Mouse (Mus musculus) embryonic facial prominence, embryonic 14.5 days (tissue): Measurements from ENCODE around the gene Snx14. TPM values are rescaled to one million over a fixed set of nuclear protein-coding genes. Genes with fewer than 3 reads are reported as not detected.

ENCODE experiments used
- ATAC-seq: fragments of 200-750 bp; cut with Nextera tagmentation; 2 replicates; pipeline ENCODE4 v1.8.0; 2017; ENCODE audit warnings: low read depth, moderate number of reproducible peaks, moderate TSS enrichment
- DNase-seq: peaks from one replicate; pipeline ENCODE4 v3.0.0-alpha.2; 2015; ENCODE audit warnings: low spot score
- H3K27ac ChIP-seq: fragments of 300-500 bp; sonication (generic); replicated peaks from 2 replicates; pipeline ENCODE4 v1.5.1; 2014; ENCODE audit warnings: low read depth, mild to moderate bottlenecking, low read length, moderate library complexity
- H3K27me3 ChIP-seq: fragments of 300-500 bp; sonication (generic); replicated peaks from 2 replicates; pipeline ENCODE4 v1.6.1; 2014; ENCODE audit warnings: low read length; ENCODE audit not compliant: control insufficient read depth, insufficient read depth
- H3K36me3 ChIP-seq: fragments of 300-500 bp; sonication (generic); 2 replicates; pipeline ENCODE4 v1.6.1; 2014; ENCODE audit warnings: low read length, mixed read lengths; ENCODE audit not compliant: control insufficient read depth, insufficient read depth
- H3K4me1 ChIP-seq: fragments of 300-500 bp; sonication (generic); 2 replicates; pipeline ENCODE4 v1.6.1; 2014; ENCODE audit warnings: antibody characterized with exemption, low read length; ENCODE audit not compliant: control insufficient read depth, insufficient read depth
- H3K4me2 ChIP-seq: fragments of 300-500 bp; sonication (generic); 2 replicates; pipeline ENCODE4 v1.6.1; 2014; ENCODE audit warnings: low read depth, mild to moderate bottlenecking, low read length, moderate library complexity, mixed read lengths
- H3K4me3 ChIP-seq: fragments of 300-500 bp; sonication (generic); 2 replicates; pipeline ENCODE4 v1.5.1; 2014; ENCODE audit warnings: low read depth, mild to moderate bottlenecking, low read length
- H3K9ac ChIP-seq: fragments of 300-500 bp; sonication (generic); 2 replicates; pipeline ENCODE4 v1.6.1; 2014; ENCODE audit warnings: low read depth, mild to moderate bottlenecking, low read length, moderate library complexity, mixed read lengths
- H3K9me3 ChIP-seq: fragments of 300-500 bp; sonication (generic); 2 replicates; pipeline ENCODE4 v1.6.1; 2016; ENCODE audit warnings: low read length; ENCODE audit not compliant: control insufficient read depth
- WGBS: fragments of 180-500 bp; shearing (Covaris S2); extraction: QIAGEN DNeasy Blood & Tissue Kit; methylation state at CpG from one replicate; pipeline ENCODE4 v1.1.7; 2014; 5-methylcytosine and 5-hydroxymethylcytosine counted together
- polyA plus RNA-seq: library from polyadenylated mRNA; unstranded; fragments of >200 nt; fragmentation: Nextera tagmentation; extraction: Ambion mirVana; gene quantifications from 2 replicates; pipeline ENCODE4 v1.2.1, GENCODE M21; 2014

Snx14 gene
- polyA plus RNA-seq, 1 experiment from 2014 or later = 25.1 TPM

- H3K9ac ChIP-seq = no peak overlapping the region
- H3K27me3 ChIP-seq = no peaks in the 10 kb centered on the region
- DNase-seq = no peak
- 66% methylated on average over 5 of the region's 5 CpGs for WGBS
- H3K36me3 ChIP-seq = peaks cover 26% of the 10 kb centered on the region
- ATAC-seq = no peak
- H3K27ac ChIP-seq = no peak overlapping the region
- no peaks in the 10 kb centered on the region for H3K9me3 ChIP-seq
- H3K4me2 ChIP-seq = no peak overlapping the region
- no peak overlapping the region for H3K4me3 ChIP-seq
- no peaks in the 10 kb centered on the region; the same call in 1 of the 2 replicates for H3K4me1 ChIP-seq
These were observed 61.3 kb downstream of the Snx14 start for GRCm38 (mm10) chr9:88377483-88377882.

DNA sequence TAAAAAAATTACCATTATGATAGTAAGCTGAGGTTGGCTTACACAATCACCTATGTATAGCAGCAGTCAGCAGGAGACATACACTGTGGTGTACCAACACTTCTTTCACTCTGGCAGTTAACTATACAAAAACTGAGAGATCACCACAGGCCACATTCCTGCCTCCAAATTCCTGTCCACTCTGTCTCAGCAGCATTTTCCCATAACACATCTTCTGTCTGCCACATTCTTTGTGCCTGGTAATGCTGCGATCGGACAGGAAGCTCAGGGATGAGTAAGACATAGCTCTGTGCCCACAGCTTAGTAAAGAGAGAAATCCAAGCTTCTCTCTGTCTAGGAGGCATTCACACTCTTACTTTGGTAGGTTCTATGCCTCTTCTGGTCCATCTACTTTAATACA lies 65.8 kb downstream of the Snx14 start:
- no peak overlapping the region for H3K27ac ChIP-seq
- no peaks in the 10 kb centered on the region for H3K27me3 ChIP-seq
- H3K36me3 ChIP-seq = no peaks in the 10 kb centered on the region
- H3K9me3 ChIP-seq = no peaks in the 10 kb centered on the region
- DNase-seq (no peak), ATAC-seq (no peak)
- no peaks in the 10 kb centered on the region; the same call in 1 of the 2 replicates for H3K4me1 ChIP-seq
- H3K9ac ChIP-seq = no peak overlapping the region
- H3K4me3 ChIP-seq = no peak overlapping the region
- 84% methylated on average over 2 of the region's 2 CpGs for WGBS
- no peak overlapping the region for H3K4me2 ChIP-seq

DNA sequence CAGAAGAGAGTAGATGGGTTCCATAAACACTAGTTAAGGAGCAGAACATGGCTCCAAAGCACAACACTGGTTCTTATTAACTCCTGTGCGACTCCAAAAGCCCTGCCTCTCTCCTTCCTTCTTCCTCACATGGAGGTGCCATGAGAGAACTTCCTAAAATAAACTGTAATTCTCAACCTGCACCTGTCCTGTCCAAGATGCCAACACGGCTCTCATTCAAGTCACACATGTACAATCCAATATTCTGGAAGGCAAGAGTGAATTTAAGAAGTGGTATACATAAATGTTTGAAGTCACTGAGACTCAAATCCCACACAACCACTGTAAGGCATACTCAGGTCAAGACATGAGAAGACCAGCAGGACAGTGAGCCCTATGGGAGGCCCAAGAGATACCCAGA lies 67.6 kb downstream of the Snx14 start:
- H3K4me3 ChIP-seq = no peak overlapping the region
- H3K9ac ChIP-seq = no peak overlapping the region
- no peaks in the 10 kb centered on the region for H3K27me3 ChIP-seq
- H3K9me3 ChIP-seq = no peaks in the 10 kb centered on the region
- H3K4me2 ChIP-seq = no peak overlapping the region
- DNase-seq (no peak), ATAC-seq (no peak)
- 82% methylated on average over 2 of the region's 2 CpGs for WGBS
- H3K4me1 ChIP-seq = no peaks in the 10 kb centered on the region; the same call in 1 of the 2 replicates
- H3K36me3 ChIP-seq = 0 out of 2 replicates have a peak, but pooled peaks cover 2% of the 10 kb centered on the region
- no peak overlapping the region for H3K27ac ChIP-seq

GRCm38 (mm10) chr9:88369666-88370065 lies 69.1 kb downstream of the Snx14 start:
- DNase-seq (no peak), ATAC-seq (no peak)
- 0 out of 2 replicates have a peak, but pooled peaks cover 2% of the 10 kb centered on the region for H3K36me3 ChIP-seq
- 93% methylated on average over 2 of the region's 2 CpGs for WGBS
- H3K9me3 ChIP-seq = no peaks in the 10 kb centered on the region
- H3K27me3 ChIP-seq = no peaks in the 10 kb centered on the region
- no peak overlapping the region for H3K4me3 ChIP-seq
- no peak overlapping the region for H3K27ac ChIP-seq
- H3K4me2 ChIP-seq = no peak overlapping the region
- no peaks in the 10 kb centered on the region; the same call in 1 of the 2 replicates for H3K4me1 ChIP-seq
- no peak overlapping the region for H3K9ac ChIP-seq

DNA sequence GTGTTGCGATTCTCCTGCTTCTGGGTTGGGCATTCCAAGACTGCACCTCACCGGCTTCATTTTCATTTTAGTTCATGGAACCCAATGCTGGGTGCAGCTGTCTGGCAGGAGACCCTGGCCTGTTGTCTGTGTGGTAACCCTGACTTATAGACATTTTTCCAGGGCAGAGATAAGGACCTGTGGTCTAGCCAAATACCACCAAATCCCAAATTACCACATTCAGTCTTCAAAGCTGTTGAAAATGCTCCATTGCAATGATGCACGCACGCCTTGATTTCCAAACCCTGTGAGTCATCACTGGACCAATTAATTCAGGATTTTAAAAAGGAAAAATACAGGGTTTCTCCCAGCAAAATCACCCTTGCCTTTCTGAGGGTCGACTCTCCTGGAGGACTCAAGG lies 70.3 kb downstream of the Snx14 start:
- no peaks in the 10 kb centered on the region; the same call in 1 of the 2 replicates for H3K4me1 ChIP-seq
- H3K36me3 ChIP-seq = 0 out of 2 replicates have a peak, but pooled peaks cover 2% of the 10 kb centered on the region
- WGBS = 92% methylated on average over 5 of the region's 5 CpGs
- DNase-seq (no peak), ATAC-seq (no peak)
- H3K27me3 ChIP-seq = no peaks in the 10 kb centered on the region
- H3K9me3 ChIP-seq = no peaks in the 10 kb centered on the region
- no peak overlapping the region for H3K4me3 ChIP-seq
- H3K27ac ChIP-seq = no peak overlapping the region
- H3K9ac ChIP-seq = no peak overlapping the region
- no peak overlapping the region for H3K4me2 ChIP-seq

DNA sequence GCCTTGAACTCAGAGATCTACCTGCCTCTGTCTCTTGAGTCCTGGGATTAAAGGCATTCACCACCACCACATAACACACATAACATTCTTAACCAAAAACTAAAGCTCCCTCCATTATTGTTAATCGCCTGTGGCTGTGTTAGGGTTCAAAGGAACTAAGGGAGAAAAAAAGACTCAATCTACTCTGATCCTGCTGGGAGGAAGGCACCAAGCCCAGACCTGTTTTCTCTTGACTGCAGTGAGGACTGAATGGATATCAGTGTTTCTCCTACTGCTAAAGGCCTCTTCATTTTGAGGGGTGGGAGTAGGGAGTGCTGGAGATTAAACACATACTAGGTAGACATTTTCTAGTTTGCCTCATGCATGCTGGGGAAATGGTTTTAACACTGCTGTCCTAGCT lies 71.0 kb downstream of the Snx14 start:
- Histone ChIP-seq H3K4me2 (no peak overlapping the region), H3K9me3 (no peaks in the 10 kb centered on the region), H3K4me3 (no peak overlapping the region), H3K27ac (no peak overlapping the region), H3K36me3 (0 out of 2 replicates have a peak, but pooled peaks cover 2% of the 10 kb centered on the region), H3K27me3 (no peaks in the 10 kb centered on the region), H3K9ac (no peak overlapping the region), H3K4me1 (no peaks in the 10 kb centered on the region)
- WGBS = 60% methylated on average over 1 of the region's 1 CpGs
- DNase-seq (no peak), ATAC-seq (no peak)

- DNase-seq = no peak
- H3K4me2 ChIP-seq = no peak overlapping the region
- 0 out of 2 replicates have a peak, but pooled peaks cover 2% of the 10 kb centered on the region for H3K36me3 ChIP-seq
- H3K9ac ChIP-seq = no peak overlapping the region
- H3K27ac ChIP-seq = no peak overlapping the region
- WGBS = 77% methylated on average over 5 of the region's 5 CpGs
- H3K4me1 ChIP-seq = no peaks in the 10 kb centered on the region
- ATAC-seq = no peak
- H3K9me3 ChIP-seq = no peaks in the 10 kb centered on the region
- H3K27me3 ChIP-seq = no peaks in the 10 kb centered on the region
- no peak overlapping the region for H3K4me3 ChIP-seq
These were observed 71.4 kb downstream of the Snx14 start for GRCm38 (mm10) chr9:88367322-88367721.

GRCm38 (mm10) chr9:88366819-88367218 lies 71.9 kb downstream of the Snx14 start:
- Histone ChIP-seq H3K4me2 (no peak overlapping the region), H3K9ac (no peak overlapping the region), H3K27me3 (no peaks in the 10 kb centered on the region), H3K4me3 (no peak overlapping the region), H3K4me1 (no peaks in the 10 kb centered on the region), H3K27ac (no peak overlapping the region), H3K36me3 (0 out of 2 replicates have a peak, but pooled peaks cover 2% of the 10 kb centered on the region), H3K9me3 (no peaks in the 10 kb centered on the region)
- 90% methylated on average over 4 of the region's 4 CpGs for WGBS
- no peak for DNase-seq
- ATAC-seq = no peak

DNA sequence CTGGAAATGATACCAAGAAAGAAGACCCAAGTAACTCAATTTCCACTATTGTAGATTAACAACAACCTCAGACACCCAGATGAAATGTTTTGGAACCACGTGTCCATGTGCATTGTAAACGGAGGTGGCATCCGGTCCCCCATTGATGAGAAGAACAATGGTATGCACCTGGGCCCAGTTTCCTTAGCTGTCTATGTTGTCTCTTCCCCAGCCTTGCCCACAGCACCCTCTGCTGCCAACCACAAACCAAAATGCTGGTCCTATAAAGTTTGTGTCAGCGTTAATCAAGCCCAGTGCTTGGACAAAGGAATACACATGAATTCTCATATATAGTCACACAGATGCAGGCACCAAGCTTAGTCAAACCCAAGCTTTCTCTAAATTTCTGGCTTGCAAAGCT lies 72.5 kb downstream of the Snx14 start:
- no peaks in the 10 kb centered on the region for H3K4me1 ChIP-seq
- no peak for DNase-seq
- no peak overlapping the region for H3K9ac ChIP-seq
- 0 out of 2 replicates have a peak, but pooled peaks cover 2% of the 10 kb centered on the region for H3K36me3 ChIP-seq
- H3K4me3 ChIP-seq = no peak overlapping the region
- no peaks in the 10 kb centered on the region for H3K9me3 ChIP-seq
- ATAC-seq = no peak
- H3K4me2 ChIP-seq = no peak overlapping the region
- WGBS = 75% methylated on average over 4 of the region's 4 CpGs
- no peak overlapping the region for H3K27ac ChIP-seq
- no peaks in the 10 kb centered on the region for H3K27me3 ChIP-seq
